Mouse (Mus musculus) hindbrain, embryonic 15.5 days (tissue): ENCODE data around the gene Zfp146. TPM values are rescaled to one million over a fixed set of nuclear protein-coding genes. Genes with fewer than 3 reads are reported as not detected.
"Not testable (repeated sequence)": the region's sequence is repeated elsewhere in the genome, so short reads cannot be mapped to it uniquely, and the experiment has no call there.

Experiments
- ATAC-seq: fragments of 200-750 bp; cut with Nextera tagmentation; 2 replicates; pipeline ENCODE4 v1.8.0; 2017; ENCODE audit warnings: low read depth, moderate number of reproducible peaks, moderate TSS enrichment; ENCODE audit not compliant: low FRiP score
- H3K27ac ChIP-seq: fragments of 300-500 bp; sonication (generic); replicated peaks from 2 replicates; pipeline ENCODE4 v1.5.1; 2015; ENCODE audit warnings: mild to moderate bottlenecking, inconsistent platforms
- H3K27me3 ChIP-seq: fragments of 300-500 bp; sonication (generic); 2 replicates; pipeline ENCODE4 v1.6.1; 2015; ENCODE audit warnings: control low read depth, inconsistent platforms
- H3K36me3 ChIP-seq: fragments of 300-500 bp; sonication (generic); 2 replicates; pipeline ENCODE4 v1.6.1; 2015; ENCODE audit warnings: control low read depth, inconsistent platforms
- H3K4me1 ChIP-seq: fragments of 300-500 bp; sonication (generic); replicated peaks from 2 replicates; pipeline ENCODE4 v1.6.1; 2015; ENCODE audit warnings: control low read depth, inconsistent platforms
- H3K4me2 ChIP-seq: fragments of 300-500 bp; sonication (generic); 2 replicates; pipeline ENCODE4 v1.6.1; 2015; ENCODE audit warnings: moderate library complexity, mild to moderate bottlenecking, inconsistent platforms
- H3K4me3 ChIP-seq: fragments of 300-500 bp; sonication (generic); 2 replicates; pipeline ENCODE4 v1.5.1; 2015; ENCODE audit warnings: mild to moderate bottlenecking, inconsistent platforms
- H3K9ac ChIP-seq: fragments of 300-500 bp; sonication (generic); 2 replicates; pipeline ENCODE4 v1.6.1; 2015; ENCODE audit warnings: inconsistent platforms
- H3K9me3 ChIP-seq: fragments of 300-500 bp; sonication (generic); 2 replicates; pipeline ENCODE4 v1.6.1; 2016; ENCODE audit warnings: control low read depth, inconsistent platforms
- WGBS: fragments of 180-500 bp; shearing (Covaris S2); methylation state at CpG from one replicate; pipeline ENCODE4 v1.1.7; 2015; 5-methylcytosine and 5-hydroxymethylcytosine counted together
- polyA plus RNA-seq: library from polyadenylated mRNA; unstranded; fragments of >200 nt; fragmentation: Nextera tagmentation; extraction: Ambion mirVana; gene quantifications from 2 replicates; pipeline ENCODE4 v1.2.1, GENCODE M21; 2015

Gene Zfp146
- polyA plus RNA-seq = 10.5 and 11.6 TPM in 2 replicates

- peak within 1 kb of the TSS; percentile 81 for H3K9ac ChIP-seq
- H3K27me3 ChIP-seq = no peaks in the 10 kb centered on the region
- peaks cover 15% of the 10 kb centered on the region for H3K36me3 ChIP-seq
- peak within 1 kb of the TSS; percentile 62 for H3K4me2 ChIP-seq
- ATAC-seq = peak; percentile 96
- H3K4me3 ChIP-seq = peak within 1 kb of the TSS; percentile 74
- WGBS = under 1% methylated on average over 36 of the region's 36 CpGs
- H3K9me3 ChIP-seq = no peaks in the 10 kb centered on the region
- H3K27ac ChIP-seq = peak within 1 kb of the TSS; percentile 96
- peaks cover 28% of the 10 kb centered on the region for H3K4me1 ChIP-seq
Observed at GRCm38 (mm10) chr7:30169583-30170282, at the start of gene Zfp146. Gene Zfp146 (minus strand): TSS chr7:30169750.

GRCm38 (mm10) chr7:30217277-30217676 is 47.7 kb upstream of the Zfp146 start:
- Histone ChIP-seq H3K4me1 (peaks cover 12% of the 10 kb centered on the region), H3K36me3 (no peaks in the 10 kb centered on the region), H3K4me3 (no peak overlapping the region), H3K27me3 (no peaks in the 10 kb centered on the region), H3K9me3 (no peaks in the 10 kb centered on the region), H3K9ac (no peak overlapping the region; the same call in 1 of the 2 replicates), H3K27ac (no peak overlapping the region), H3K4me2 (no peak overlapping the region)
- peak; percentile 32; the same call in 1 of the 2 replicates for ATAC-seq
- WGBS = 62% methylated on average over 2 of the region's 2 CpGs

GRCm38 (mm10) chr7:30216723-30217151 is 47.2 kb upstream of the Zfp146 start:
- peaks cover 12% of the 10 kb centered on the region for H3K4me1 ChIP-seq
- no peaks in the 10 kb centered on the region for H3K9me3 ChIP-seq
- no peaks in the 10 kb centered on the region for H3K27me3 ChIP-seq
- WGBS = under 1% methylated on average over 16 of the region's 16 CpGs
- H3K4me3 ChIP-seq = peak overlapping the region; percentile 22; the same call in 1 of the 2 replicates
- ATAC-seq = peak; percentile 79
- H3K27ac ChIP-seq = peak overlapping the region; percentile 76
- H3K4me2 ChIP-seq = peak overlapping the region; percentile 52
- H3K9ac ChIP-seq = no peak overlapping the region; the same call in 1 of the 2 replicates
- no peaks in the 10 kb centered on the region for H3K36me3 ChIP-seq

GRCm38 (mm10) chr7:30215875-30216274 is 46.3 kb upstream of the Zfp146 start:
- H3K27me3 ChIP-seq = no peaks in the 10 kb centered on the region
- H3K27ac ChIP-seq = no peak overlapping the region

GRCm38 (mm10) chr7:30213881-30214280 is 44.3 kb upstream of the Zfp146 start:
- ATAC-seq = no peak
- Histone ChIP-seq H3K4me3 (no peak overlapping the region), H3K4me2 (no peak overlapping the region), H3K9me3 (no peaks in the 10 kb centered on the region), H3K27ac (no peak overlapping the region), H3K9ac (no peak overlapping the region), H3K27me3 (no peaks in the 10 kb centered on the region), H3K4me1 (peaks cover under 1% of the 10 kb centered on the region), H3K36me3 (no peaks in the 10 kb centered on the region)
- 88% methylated on average over 3 of the region's 3 CpGs for WGBS

More at GRCm38 (mm10) chr7:30215875-30216274, 46.3 kb upstream of the Zfp146 start:
- WGBS = 57% methylated on average over 3 of the region's 3 CpGs
- no peaks in the 10 kb centered on the region for H3K9me3 ChIP-seq
- no peak overlapping the region for H3K4me2 ChIP-seq
- ATAC-seq = no peak
- H3K36me3 ChIP-seq = no peaks in the 10 kb centered on the region
- H3K4me1 ChIP-seq = peaks cover 12% of the 10 kb centered on the region
- H3K4me3 ChIP-seq = no peak overlapping the region
- H3K9ac ChIP-seq = no peak overlapping the region

- no peaks in the 10 kb centered on the region for H3K4me1 ChIP-seq
- no peak overlapping the region for H3K9ac ChIP-seq
- H3K4me2 ChIP-seq = no peak overlapping the region
- no peaks in the 10 kb centered on the region for H3K9me3 ChIP-seq
- WGBS = 20% methylated on average over 4 of the region's 4 CpGs
- ATAC-seq = no peak
- no peak overlapping the region for H3K4me3 ChIP-seq
- H3K27ac ChIP-seq = no peak overlapping the region
- H3K36me3 ChIP-seq = no peaks in the 10 kb centered on the region
- no peaks in the 10 kb centered on the region for H3K27me3 ChIP-seq
Observed at GRCm38 (mm10) chr7:30211025-30211424, 41.5 kb upstream of the Zfp146 start.

GRCm38 (mm10) chr7:30206364-30206763 is 36.8 kb upstream of the Zfp146 start:
- not testable (repeated sequence) for H3K36me3 ChIP-seq, H3K9ac ChIP-seq, H3K9me3 ChIP-seq, H3K4me2 ChIP-seq, H3K4me1 ChIP-seq, H3K27me3 ChIP-seq, H3K4me3 ChIP-seq, H3K27ac ChIP-seq, ATAC-seq
- 50% methylated on average over 5 of the region's 5 CpGs for WGBS

- H3K4me2 ChIP-seq = no peak overlapping the region
- H3K27ac ChIP-seq = no peak overlapping the region
- H3K27me3 ChIP-seq = no peaks in the 10 kb centered on the region
- no peak for ATAC-seq
- H3K4me1 ChIP-seq = no peaks in the 10 kb centered on the region
- H3K36me3 ChIP-seq = no peaks in the 10 kb centered on the region
- H3K9ac ChIP-seq = no peak overlapping the region
- 10% methylated on average over 2 of the region's 2 CpGs for WGBS
- no peak overlapping the region for H3K4me3 ChIP-seq
- no peaks in the 10 kb centered on the region for H3K9me3 ChIP-seq
Observed at GRCm38 (mm10) chr7:30205383-30205782, 35.8 kb upstream of the Zfp146 start.

GRCm38 (mm10) chr7:30204380-30204779 is 34.8 kb upstream of the Zfp146 start:
- Histone ChIP-seq H3K4me2 (no peak overlapping the region), H3K27me3 (no peaks in the 10 kb centered on the region), H3K9me3 (no peaks in the 10 kb centered on the region), H3K36me3 (no peaks in the 10 kb centered on the region), H3K9ac (no peak overlapping the region), H3K27ac (no peak overlapping the region), H3K4me3 (no peak overlapping the region), H3K4me1 (no peaks in the 10 kb centered on the region)
- WGBS = 15% methylated on average over 8 of the region's 8 CpGs
- no peak for ATAC-seq

- H3K9ac ChIP-seq = no peak overlapping the region
- no peaks in the 10 kb centered on the region for H3K9me3 ChIP-seq
- H3K27ac ChIP-seq = no peak overlapping the region
- H3K4me1 ChIP-seq = peaks cover under 1% of the 10 kb centered on the region; the same call in 1 of the 2 replicates
- H3K4me3 ChIP-seq = no peak overlapping the region
- no peak overlapping the region for H3K4me2 ChIP-seq
- ATAC-seq = no peak
- no peaks in the 10 kb centered on the region for H3K27me3 ChIP-seq
- H3K36me3 ChIP-seq = no peaks in the 10 kb centered on the region
- WGBS = 84% methylated on average over 11 of the region's 11 CpGs
Observed at GRCm38 (mm10) chr7:30202895-30203690, 33.5 kb upstream of the Zfp146 start.

- not testable (repeated sequence) for H3K9ac ChIP-seq, H3K4me2 ChIP-seq, H3K4me1 ChIP-seq, ATAC-seq, H3K4me3 ChIP-seq, H3K27ac ChIP-seq, H3K9me3 ChIP-seq, H3K36me3 ChIP-seq, H3K27me3 ChIP-seq
- WGBS = 85% methylated on average over 5 of the region's 5 CpGs
Observed at GRCm38 (mm10) chr7:30200661-30201060, 31.1 kb upstream of the Zfp146 start.

GRCm38 (mm10) chr7:30200200-30200599 is 30.6 kb upstream of the Zfp146 start:
- Histone ChIP-seq H3K9me3 (no peaks in the 10 kb centered on the region), H3K27me3 (no peaks in the 10 kb centered on the region), H3K27ac (no peak overlapping the region), H3K4me1 (peaks cover 7% of the 10 kb centered on the region), H3K9ac (no peak overlapping the region), H3K36me3 (no peaks in the 10 kb centered on the region), H3K4me3 (no peak overlapping the region), H3K4me2 (no peak overlapping the region)
- WGBS = 81% methylated on average over 5 of the region's 5 CpGs
- no peak for ATAC-seq
